Mouse (Mus musculus) spleen, adult 2 months (tissue): Measurements from ENCODE around the gene Psmd3. TPM values are rescaled to one million over a fixed set of nuclear protein-coding genes. Genes with fewer than 3 reads are reported as not detected.
"Not testable (repeated sequence)": the region's sequence is repeated elsewhere in the genome, so short reads cannot be mapped to it uniquely, and the experiment has no call there.

ENCODE experiments used
- DNase-seq, 2 experiments: peaks; one replicate each; pipeline versions ENCODE4 v3.0.0 to v3.0.0-alpha.2; 2012 to 2021; ENCODE audit warnings: low spot score in 2 of 2, low read depth in 1 of 2
- H3K27ac ChIP-seq: fragments of 200-500 bp; 2 replicates; pipeline ENCODE4 v1.5.1; 2012; ENCODE audit warnings: low read length, inconsistent platforms; ENCODE audit not compliant: insufficient read depth
- H3K27me3 ChIP-seq: fragments of 200-500 bp; 2 replicates; pipeline ENCODE4 v1.6.1; 2012; ENCODE audit warnings: mild to moderate bottlenecking, moderate library complexity, low read length, inconsistent platforms; ENCODE audit not compliant: control insufficient read depth, insufficient read depth
- H3K36me3 ChIP-seq: fragments of 200-500 bp; 2 replicates; pipeline ENCODE4 v1.6.1; 2012; ENCODE audit warnings: mild to moderate bottlenecking, low read length, inconsistent platforms; ENCODE audit not compliant: control insufficient read depth, insufficient read depth
- H3K4me1 ChIP-seq: fragments of 200-500 bp; 2 replicates; pipeline ENCODE4 v1.6.1; 2011; ENCODE audit warnings: inconsistent platforms; ENCODE audit not compliant: control insufficient read depth, insufficient read depth, insufficient read length
- H3K4me3 ChIP-seq: fragments of 200-500 bp; 2 replicates; pipeline ENCODE4 v1.5.1; 2011; ENCODE audit warnings: mild to moderate bottlenecking, inconsistent platforms; ENCODE audit not compliant: insufficient read depth, insufficient read length; ENCODE audit errors: extremely low read depth
- CTCF ChIP-seq: fragments of 200-500 bp; IDR thresholded peaks from 2 replicates; pipeline ENCODE4 v1.5.1; 2011; ENCODE audit warnings: mild to moderate bottlenecking, inconsistent platforms; ENCODE audit not compliant: insufficient read depth, insufficient read length, insufficient replicate concordance; ENCODE audit errors: extremely low read depth
- POLR2A ChIP-seq: fragments of 200-500 bp; IDR thresholded peaks from 2 replicates; pipeline ENCODE4 v1.6.1; 2011; ENCODE audit warnings: low read depth, low read length, inconsistent platforms
- WGBS: fragments of 180-500 bp; shearing (Covaris S2); methylation state at CpG from one replicate; pipeline ENCODE4 v1.1.7; 2018; 5-methylcytosine and 5-hydroxymethylcytosine counted together
- polyA plus RNA-seq: library from polyadenylated mRNA; depleted of rRNA; stranded (reverse); fragments of >200 nt; gene quantifications from 2 replicates; pipeline ENCODE4 v1.2.3, GENCODE M21; 2012

The Psmd3 gene
- polyA plus RNA-seq, 1 experiment: 83.1 TPM

DNA sequence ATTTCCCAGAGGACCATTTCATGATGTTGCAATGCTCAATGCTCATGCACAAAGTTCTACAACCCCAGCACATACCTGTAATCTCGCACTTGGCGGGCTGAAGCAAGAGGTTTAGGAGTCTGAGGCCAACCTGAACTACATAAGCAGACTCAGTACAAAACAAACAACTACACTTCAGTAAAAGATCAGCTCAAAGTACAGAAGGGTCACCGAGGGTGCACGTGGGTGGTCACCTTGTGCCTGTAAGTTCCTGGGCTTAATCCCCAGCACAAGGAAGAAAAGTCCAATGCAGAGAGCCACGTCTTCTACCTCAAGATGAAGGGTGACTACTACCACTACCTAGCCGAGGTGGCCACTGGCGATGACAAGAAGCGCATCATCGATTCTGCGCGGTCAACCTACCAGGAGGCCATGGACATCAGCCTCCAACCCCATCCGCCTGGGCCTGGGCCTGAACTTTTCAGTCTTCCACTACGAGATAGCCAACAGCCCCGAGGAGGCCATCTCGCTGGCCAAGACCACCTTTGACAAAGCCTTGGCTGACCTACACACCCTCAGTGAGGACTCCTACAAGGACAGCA lies 43.7 kb downstream of the Psmd3 start:
- Histone ChIP-seq H3K4me1 (peaks cover 4% of the 10 kb centered on the region; the same call in 1 of the 2 replicates), H3K36me3 (peaks cover 3% of the 10 kb centered on the region), H3K27me3 (no peaks in the 10 kb centered on the region), H3K4me3 (no peak overlapping the region), H3K27ac (no peak overlapping the region)
- DNase-seq: no peak
- WGBS: 94% methylated on average over 15 of the region's 15 CpGs
- TF ChIP-seq CTCF: no peak
- no peak for TF ChIP-seq POLR2A

- TF ChIP-seq CTCF (no peak), POLR2A (no peak)
- peak within 1 kb of the TSS; percentile 66 for H3K4me3 ChIP-seq
- H3K4me1 ChIP-seq: peaks cover 4% of the 10 kb centered on the region; the same call in 1 of the 2 replicates
- peaks cover 2% of the 10 kb centered on the region for H3K36me3 ChIP-seq
- WGBS: 0% methylated on average over 16 of the region's 16 CpGs
- no peaks in the 10 kb centered on the region for H3K27me3 ChIP-seq
- H3K27ac ChIP-seq: no peak within 1 kb of the TSS
- peak; percentile 83 to 85 for DNase-seq
Measured at GRCm38 (mm10) chr11:98729119-98729588, 46.8 kb downstream of the Psmd3 start, which contains the start of gene Med24. Gene Med24, minus strand, starts transcription at chr11:98729435.

GRCm38 (mm10) chr11:98730727-98731126 lies 48.4 kb downstream of the Psmd3 start:
- Histone ChIP-seq H3K4me1 (peaks cover 4% of the 10 kb centered on the region; the same call in 1 of the 2 replicates), H3K4me3 (no peak overlapping the region), H3K27ac (no peak overlapping the region), H3K27me3 (no peaks in the 10 kb centered on the region), H3K36me3 (peaks cover 2% of the 10 kb centered on the region; the same call in 1 of the 2 replicates)
- DNase-seq: no peak
- 77% methylated on average over 4 of the region's 4 CpGs for whole genome bisulfite sequencing
- TF ChIP-seq POLR2A: no peak
- TF ChIP-seq CTCF: no peak

DNA sequence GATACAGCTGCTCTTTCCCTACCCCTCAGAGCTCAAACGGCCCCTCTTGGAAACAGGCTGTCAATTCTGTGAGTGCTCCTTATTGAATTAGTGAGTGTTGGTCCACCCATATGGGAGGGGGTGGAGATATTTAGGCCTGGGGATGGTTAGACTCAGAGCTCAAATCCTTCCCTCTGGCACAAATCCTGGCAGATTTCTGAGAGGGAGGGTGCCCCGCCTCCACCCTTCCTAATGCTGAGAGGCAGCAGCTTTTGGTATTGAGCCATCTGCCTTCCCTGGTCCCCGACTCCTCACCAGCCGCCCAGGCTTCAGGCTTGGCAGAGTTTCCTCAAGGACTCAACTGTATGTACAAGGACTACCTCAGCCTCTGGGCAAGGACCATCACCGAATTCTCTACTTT lies 48.8 kb downstream of the Psmd3 start:
- H3K4me3 ChIP-seq: no peak overlapping the region
- H3K27ac ChIP-seq: no peak overlapping the region
- no peak for DNase-seq
- WGBS: 86% methylated on average over 5 of the region's 5 CpGs
- H3K36me3 ChIP-seq: no peaks in the 10 kb centered on the region
- H3K27me3 ChIP-seq: no peaks in the 10 kb centered on the region
- peaks cover 4% of the 10 kb centered on the region; the same call in 1 of the 2 replicates for H3K4me1 ChIP-seq
- TF ChIP-seq CTCF: no peak
- TF ChIP-seq POLR2A: no peak

GRCm38 (mm10) chr11:98734020-98734419 lies 51.7 kb downstream of the Psmd3 start:
- H3K27me3 ChIP-seq: no peaks in the 10 kb centered on the region
- H3K36me3 ChIP-seq: no peaks in the 10 kb centered on the region
- DNase-seq: no peak
- TF ChIP-seq CTCF (no peak), POLR2A (no peak)
- H3K4me1 ChIP-seq: no peaks in the 10 kb centered on the region
- no peak overlapping the region for H3K4me3 ChIP-seq
- 82% methylated on average over 3 of the region's 3 CpGs for WGBS
- H3K27ac ChIP-seq: no peak overlapping the region

DNA sequence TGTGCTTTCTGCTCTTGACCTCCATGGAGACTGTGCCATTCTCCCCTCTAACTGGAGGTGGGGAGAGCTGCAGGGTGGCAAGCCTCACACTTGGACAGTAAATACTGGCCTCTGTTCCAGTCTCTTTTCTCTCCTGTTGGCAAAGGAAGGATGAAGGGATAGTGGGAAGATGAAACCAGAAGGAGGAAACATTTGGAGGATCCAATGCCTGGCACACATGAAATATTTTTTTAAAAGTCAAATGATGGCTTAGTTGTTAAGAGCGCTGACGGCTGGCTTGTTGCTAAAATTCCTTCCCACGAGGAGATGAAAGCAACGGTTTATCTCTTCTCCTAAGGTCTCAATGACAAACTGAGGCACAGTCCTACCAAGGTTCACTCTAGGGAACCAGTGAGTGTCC lies 52.8 kb downstream of the Psmd3 start:
- Histone ChIP-seq H3K4me1 (no peaks in the 10 kb centered on the region), H3K4me3 (no peak overlapping the region), H3K36me3 (no peaks in the 10 kb centered on the region), H3K27me3 (no peaks in the 10 kb centered on the region), H3K27ac (no peak overlapping the region)
- WGBS: 93% methylated on average over 4 of the region's 4 CpGs
- no peak for DNase-seq
- TF ChIP-seq POLR2A (no peak), CTCF (no peak)

DNA sequence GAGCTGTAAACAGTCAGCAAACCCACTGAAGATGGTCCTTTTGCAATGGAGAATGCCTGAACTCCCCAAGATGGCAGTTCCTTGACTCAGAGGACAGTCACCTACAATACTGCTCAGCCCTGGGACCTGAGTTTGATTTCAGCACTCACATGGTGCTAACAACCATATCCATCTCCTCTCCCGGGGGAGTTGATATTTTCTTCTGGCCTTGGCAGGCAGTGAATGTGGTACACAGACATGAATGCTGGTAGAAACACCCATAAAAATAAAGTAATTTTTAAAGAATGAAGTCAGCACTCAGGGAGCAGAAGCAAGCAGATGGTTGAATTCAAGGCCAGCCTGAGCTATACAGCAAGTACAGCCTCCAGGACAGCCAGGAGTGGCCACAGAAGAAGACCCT lies 53.8 kb downstream of the Psmd3 start:
- peaks cover 3% of the 10 kb centered on the region; the same call in 1 of the 2 replicates for H3K4me1 ChIP-seq
- no peak overlapping the region for H3K27ac ChIP-seq
- no peaks in the 10 kb centered on the region for H3K27me3 ChIP-seq
- H3K36me3 ChIP-seq: no peaks in the 10 kb centered on the region
- no peak for DNase-seq
- WGBS: 88% methylated on average over 1 of the region's 1 CpGs
- TF ChIP-seq POLR2A (no peak), CTCF (no peak)
- H3K4me3 ChIP-seq: no peak overlapping the region

GRCm38 (mm10) chr11:98737220-98737619 lies 54.9 kb downstream of the Psmd3 start:
- WGBS: 81% methylated on average over 2 of the region's 2 CpGs
- H3K27ac ChIP-seq, H3K27me3 ChIP-seq, DNase-seq, H3K4me3 ChIP-seq, H3K4me1 ChIP-seq, H3K36me3 ChIP-seq: not testable (repeated sequence)
